Mouse (Mus musculus) CH12.LX (cell line): Measurements from ENCODE around the gene Psmg1.

Experiments
- POLR2A ChIP-seq: IDR thresholded peaks from 2 replicates; pipeline ENCODE4 v1.6.1; 2011; ENCODE audit warnings: low read depth, mild to moderate bottlenecking, improper control_type of control experiment, low read length
- RCOR1 ChIP-seq: conservative IDR thresholded peaks from 2 replicates; pipeline ENCODE4 v1.6.1; 2012; ENCODE audit warnings: low read depth, mild to moderate bottlenecking, inconsistent platforms, low read length, improper control_type of control experiment
- SIN3A ChIP-seq: IDR thresholded peaks from 2 replicates; pipeline ENCODE4 v1.6.1; 2012; ENCODE audit warnings: low read length, improper control_type of control experiment, inconsistent platforms
- USF2 ChIP-seq: conservative IDR thresholded peaks from 2 replicates; pipeline ENCODE4 v1.6.1; 2011; ENCODE audit warnings: low read depth, low read length, improper control_type of control experiment

DNA sequence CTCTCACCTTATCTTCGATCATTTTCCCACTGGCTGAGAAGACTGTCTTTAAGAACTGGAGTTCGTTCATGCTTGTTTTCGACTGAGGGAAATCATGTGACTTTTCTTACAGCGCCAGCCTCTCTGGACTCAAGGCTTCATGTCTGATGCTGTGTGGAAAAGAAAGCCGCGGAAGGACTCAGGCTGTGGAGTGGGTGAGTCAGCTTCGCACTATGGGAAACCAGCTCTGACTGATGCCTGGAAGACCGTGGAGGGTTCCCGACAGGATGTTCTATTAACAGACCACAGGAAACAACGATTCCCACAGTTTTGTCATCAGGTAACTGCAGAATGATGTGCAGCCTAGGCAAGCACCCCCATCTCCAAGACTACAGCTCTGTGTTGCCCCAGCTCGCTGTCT, 23.3 kb downstream of the Psmg1 start:
- TF ChIP-seq POLR2A: no peak
- no peak for TF ChIP-seq SIN3A
- no peak for TF ChIP-seq RCOR1
- TF ChIP-seq USF2: no peak
